Mouse (Mus musculus): ENCODE results near the gene Pbrm1.

Pbrm1 gene

DNA sequence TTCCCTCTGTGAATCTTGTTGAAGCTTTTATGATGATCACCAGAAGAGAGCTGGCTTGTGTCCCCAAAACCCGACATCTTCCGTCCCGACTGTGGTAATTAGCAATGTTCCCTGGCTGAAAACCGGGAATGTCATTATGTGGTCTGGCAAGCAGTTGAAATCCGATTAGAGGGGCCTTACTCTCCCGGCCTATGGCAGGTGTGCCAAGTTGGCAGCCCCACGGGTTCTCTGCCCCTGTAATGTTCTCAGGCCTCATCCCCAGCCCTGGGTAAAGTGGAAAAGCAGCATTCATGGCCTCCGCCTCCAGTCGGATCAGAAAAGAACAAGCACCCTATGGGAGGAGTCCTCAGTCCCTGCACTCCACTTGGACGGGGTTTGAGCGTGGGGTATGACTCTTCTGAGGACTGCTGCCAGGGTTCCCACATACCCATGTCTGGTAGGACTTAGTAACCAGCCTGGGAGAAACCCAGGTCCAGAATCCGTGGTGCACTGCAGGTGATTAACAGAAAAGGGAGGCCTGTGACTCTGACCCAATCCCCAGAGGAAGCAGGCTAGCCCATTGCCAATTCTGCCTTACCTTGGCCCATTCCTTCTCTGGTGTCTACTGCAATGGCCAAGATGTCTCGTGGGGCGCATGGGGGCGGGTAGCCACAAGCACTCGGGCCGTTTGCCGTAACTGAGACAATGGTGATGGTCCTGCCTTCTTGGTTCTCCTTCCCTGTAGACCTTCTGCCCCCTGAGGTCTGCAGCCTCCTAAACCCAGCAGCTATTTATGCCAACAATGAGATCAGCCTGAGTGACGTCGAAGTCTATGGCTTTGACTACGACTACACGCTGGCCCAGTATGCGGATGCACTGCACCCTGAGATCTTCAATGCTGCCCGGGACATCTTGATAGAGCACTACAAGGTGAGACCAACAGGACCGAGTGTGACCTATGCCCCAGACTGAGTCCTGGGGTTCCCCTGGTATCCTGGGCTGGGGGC lies 115.4 kb downstream of the Pbrm1 start:
- no peak for DNase-seq

DNA sequence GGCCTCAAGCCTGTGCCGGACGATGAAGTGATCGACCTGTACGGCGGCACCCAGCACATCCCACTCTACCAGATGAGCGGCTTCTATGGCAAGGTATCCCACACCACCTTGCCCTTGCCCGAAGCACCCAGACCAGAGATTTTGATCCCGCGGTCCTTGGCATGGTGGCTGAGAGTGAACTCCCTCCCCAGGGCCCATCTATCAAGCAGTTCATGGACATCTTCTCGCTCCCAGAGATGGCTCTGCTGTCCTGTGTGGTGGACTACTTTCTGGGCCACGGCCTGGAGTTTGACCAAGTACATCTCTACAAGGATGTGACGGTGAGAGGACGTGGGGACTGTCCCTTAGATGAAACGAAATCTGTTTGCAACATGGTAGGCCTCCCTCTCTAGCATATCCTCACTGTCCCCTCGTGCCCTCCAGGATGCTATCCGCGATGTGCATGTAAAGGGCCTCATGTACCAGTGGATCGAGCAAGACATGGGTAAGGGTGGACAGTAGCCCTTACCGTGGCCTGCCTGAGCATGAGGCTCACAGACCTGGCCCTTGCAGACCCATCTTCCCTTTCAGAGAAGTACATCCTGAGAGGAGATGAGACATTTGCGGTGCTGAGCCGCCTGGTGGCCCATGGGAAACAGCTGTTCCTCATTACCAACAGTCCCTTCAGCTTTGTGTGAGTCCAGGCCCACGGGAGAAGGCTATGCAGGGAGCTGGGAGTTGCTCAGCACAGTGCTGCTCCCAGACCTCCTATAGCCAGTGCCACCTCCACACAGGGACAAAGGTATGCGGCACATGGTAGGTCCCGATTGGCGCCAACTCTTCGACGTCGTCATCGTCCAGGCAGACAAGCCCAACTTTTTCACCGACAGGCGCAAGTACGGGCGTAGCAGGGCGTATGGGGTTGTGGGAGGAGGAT lies 116.8 kb downstream of the Pbrm1 start:
- no peak for DNase-seq

DNA sequence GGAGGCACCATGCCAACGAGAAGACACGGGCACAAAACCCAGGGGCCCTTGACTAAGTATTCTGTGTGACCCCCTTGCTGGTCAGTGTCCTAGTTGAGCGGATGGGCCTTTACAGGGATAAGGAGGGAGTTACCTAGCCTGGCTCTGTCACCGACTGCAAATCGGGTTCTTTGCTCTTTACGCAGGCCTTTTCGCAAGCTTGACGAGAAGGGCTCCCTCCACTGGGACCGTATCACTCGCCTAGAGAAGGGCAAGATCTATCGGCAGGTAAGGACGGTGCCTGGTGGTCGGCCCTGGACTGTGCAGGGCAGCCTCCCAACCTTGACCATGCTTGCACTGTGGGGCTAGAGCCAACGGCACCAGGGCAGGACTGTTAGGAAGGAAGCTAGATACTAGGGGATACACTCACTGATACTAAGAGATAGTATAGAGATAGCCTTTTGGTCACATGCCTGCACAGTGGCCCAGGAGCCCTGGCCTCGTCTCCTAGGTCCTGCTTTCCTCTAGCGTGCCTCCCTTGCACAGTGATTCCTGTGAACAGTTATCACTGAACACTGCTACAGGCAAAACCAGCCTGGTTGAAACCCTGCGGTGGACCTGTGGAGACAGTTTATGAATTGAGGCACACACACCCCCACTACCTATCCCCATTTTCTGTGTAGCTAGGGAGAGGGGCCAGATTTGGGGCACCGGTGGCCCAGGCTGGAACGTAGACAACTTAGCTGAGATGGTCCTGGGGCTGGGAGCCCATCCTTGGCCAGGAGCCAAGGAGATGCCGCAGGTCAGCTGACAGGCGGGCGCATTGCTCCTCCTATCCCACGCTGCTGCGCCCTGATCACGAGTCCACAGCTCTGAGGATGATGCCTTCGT lies 117.7 kb downstream of the Pbrm1 start:
- no peak for DNase-seq

DNA sequence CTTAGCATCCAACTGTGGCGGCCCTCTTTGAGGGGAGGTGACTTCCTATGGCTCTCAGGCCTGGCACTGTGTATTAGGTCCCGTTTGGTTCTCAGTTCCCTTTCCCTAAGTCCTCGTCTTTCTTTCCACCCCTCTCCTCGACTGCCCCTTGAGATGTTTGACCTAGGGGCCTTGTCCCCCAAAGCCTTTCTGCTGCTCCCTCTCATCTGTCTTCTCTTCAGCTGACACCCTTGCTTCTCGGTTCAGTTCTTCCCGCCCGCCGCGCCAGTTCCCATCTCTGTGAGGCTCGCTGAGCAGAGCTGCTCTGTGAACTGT lies 118.3 kb downstream of the Pbrm1 start:
- no peak for DNase-seq

DNA sequence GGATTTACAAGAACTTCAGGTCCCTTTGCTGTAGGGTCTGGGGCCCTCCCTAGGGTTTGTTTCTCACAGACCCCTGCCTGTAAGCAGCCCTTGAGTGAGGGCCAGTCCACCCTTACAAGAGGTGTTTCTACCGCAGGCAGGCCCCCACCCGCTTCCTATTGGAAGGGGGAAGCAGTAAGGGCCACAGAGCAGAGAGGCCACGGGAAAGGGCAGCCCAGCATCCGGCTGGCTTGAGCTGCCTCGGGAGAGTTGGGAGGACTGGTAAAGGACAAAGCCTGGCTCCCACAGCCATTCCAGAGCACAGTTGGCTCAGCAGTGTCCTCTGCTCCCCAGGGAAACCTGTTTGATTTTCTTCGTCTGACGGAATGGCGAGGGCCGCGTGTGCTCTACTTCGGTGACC lies 118.9 kb downstream of the Pbrm1 start:
- DNase-seq: no peak

DNA sequence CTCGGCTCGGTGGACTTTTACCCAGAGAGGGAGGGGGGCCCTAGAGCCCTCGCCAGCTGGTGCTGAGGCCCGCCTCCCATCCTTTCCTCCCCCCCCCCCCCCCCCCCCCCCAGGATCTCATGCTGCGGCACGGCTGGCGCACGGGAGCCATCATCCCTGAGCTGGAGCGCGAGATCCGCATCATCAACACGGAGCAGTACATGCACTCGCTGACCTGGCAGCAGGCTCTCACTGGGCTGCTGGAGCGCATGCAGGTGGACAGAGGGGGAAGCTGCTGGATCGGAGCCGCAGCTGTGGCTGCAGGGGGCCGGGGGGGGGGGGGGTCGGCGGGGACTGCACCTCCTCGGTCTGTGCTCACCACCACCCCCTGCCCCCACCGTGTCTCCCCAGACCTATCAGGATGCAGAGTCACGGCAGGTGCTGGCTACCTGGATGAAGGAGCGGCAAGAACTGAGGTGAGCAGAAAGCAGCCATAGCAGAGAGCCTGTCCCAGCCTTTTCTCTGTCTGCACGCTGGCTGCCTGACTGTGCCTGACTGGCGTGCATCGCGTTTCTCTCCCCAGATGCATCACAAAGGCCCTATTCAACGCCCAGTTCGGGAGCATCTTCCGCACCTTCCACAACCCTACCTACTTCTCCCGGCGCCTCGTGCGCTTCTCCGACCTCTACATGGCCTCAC lies 119.4 kb downstream of the Pbrm1 start:
- peak; percentile 36 for DNase-seq

DNA sequence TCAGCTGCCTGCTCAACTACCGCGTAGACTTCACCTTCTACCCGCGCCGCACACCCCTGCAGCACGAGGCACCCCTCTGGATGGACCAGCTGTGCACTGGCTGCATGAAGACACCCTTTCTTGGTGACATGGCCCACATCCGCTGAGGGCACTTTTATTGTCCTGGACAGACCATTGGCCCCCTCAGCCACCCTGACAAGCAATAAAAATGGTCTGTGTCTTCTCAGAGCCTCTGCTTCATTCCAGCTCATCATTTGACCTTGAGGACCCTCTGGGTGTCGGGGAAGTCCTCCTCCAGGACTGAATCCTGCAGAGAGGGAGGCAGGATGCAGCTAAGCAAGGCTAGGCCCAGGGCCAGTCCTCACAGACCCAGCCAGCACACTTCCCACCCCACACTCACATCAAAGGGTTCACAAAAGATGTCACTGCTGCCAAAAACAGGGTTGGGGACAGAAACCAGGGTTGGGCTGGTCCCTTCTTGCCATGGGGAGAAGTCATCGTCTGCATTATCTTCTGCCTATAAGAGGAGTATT lies 120.0 kb downstream of the Pbrm1 start:
- DNase-seq: no peak

DNA sequence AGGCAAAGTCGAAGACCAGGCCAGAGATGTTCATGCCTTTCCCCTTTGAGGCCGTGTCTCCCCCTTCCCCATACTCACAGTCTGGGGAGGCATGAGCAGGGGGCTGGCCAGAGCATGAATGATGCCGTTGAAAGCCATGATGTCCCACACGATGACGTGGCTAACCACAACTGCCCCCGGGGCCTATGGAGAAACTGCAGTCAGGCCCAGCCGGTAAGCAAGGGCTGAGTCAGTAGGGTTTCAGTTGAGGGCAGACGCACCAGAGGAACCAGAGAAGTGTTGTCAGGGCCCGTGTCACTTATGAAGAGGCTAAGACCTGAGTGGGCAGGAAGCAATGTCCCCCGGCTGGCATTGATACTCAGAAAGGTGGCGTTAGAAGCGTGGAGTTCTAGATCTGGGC lies 120.7 kb downstream of the Pbrm1 start:
- no peak for DNase-seq

DNA sequence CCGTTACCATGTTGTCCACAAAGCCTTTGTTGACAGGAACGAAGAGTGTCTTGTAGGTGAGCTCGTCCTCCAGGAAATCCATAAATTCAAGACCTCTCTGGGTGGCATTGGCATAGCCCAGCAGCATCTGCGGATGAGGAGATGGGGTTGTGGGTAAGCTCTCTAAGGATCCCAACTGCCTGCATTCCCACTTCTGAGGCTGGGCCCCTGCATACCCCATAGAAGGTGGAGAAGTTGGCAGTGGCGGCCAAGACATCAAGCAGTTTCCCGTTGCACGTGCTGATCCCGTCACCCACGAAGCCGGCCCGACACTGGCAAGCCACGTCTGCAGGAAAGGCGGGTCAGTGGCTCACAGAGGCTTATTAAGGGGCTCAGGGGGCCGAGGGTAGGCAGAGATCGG lies 121.2 kb downstream of the Pbrm1 start:
- no peak for DNase-seq

DNA sequence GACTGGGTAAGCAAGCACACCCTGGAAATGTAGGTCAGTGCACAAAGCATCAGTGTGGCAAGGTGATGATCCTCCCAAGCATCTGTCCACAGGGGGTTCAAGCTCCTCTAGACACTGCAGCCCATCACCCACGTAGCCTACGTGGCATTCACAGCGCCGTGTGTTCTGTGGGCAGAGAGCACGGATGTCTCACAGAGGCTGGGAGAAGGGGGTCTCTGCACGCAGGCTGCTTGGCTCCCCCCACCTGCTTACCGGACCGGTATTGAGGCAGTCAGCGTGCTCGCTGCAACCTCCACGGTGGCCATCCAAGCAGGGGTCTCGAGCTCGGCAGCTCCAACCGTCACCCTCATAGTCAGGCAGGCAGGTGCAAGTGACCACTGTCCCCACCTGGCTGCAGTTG lies 122.1 kb downstream of the Pbrm1 start:
- DNase-seq: no peak

DNA sequence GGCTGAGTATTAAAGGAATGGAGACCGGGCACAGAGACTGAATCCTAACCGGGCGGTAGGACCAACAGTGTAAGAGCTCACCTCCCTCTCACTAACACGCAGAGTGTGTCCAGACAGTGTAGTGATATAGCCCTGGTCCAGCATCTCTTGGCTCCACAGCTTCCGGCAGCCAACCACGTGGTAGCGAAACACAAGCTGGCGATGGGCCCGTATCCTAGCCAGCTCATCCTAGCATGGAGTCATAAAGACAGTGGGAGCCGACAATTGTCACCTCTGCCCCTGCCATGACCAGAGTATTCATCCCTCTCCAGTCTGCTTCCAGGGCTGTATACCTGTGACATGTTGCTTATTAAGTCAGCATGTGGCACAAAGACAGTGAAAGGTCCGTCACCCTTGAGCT lies 126.8 kb downstream of the Pbrm1 start:
- no peak for DNase-seq

DNA sequence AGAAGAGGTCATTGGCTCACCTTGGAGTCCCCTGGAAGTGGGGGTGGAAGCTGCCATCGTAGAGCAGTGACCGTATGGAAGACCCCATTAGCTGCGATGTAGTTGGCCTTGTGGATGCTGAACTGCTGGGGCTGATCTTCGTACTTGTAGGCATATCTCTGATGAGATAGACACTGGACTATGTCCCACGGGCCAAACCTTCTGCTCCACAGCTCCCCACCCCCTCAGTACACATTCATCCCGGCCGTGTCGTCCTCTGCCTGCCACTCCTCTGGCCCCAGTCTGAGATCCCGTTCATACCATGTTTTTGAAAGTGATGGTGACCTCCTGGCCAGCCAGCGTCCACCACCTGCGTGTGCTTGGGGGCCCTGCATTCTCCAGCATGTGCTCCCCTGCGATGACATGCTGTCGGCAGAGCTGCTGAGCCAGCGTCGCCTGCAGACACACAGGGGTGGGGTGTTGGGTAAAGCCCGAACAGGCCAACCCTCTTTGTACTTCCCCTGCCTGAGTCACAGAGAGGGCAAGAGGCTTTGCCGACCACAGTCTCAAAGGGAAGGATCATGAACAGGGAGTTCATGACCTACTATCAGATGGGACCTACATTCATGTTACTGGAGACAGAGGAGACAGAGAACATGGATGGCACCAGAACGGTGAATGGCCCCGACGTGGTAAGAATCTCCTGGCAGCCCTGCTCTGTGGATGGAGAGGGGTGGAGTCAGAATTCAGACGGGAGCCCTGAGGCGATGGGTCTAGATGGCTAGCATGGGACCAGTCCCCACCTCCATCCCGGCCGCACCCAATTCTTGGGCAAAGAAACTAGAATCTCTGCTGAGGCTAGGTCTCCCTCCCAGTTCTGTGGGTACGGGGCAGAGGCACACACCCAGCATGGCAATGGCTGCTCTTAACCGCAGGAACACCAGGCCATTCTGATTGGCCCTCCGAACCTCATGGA lies 141.5 kb downstream of the Pbrm1 start:
- DNase-seq: no peak

DNA sequence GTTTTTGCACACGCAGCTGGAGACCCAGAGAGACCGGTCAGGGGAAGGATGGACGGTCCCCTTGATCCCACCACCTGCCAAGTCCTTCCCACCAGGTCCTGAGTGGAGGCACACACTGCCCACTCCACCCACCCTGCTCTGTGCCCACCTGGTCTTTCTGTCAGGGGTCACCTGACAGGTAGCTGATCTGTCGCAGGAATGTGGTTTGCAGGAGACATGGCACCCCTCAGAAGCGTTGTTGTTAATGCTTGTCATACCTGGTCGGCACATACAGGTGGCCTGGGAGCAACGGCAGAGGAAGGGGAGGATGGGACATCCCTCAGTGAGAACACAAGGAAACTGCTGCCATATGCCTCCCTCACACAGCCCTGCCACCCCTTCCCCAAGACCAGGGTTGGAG lies 142.3 kb downstream of the Pbrm1 start:
- DNase-seq: no peak

DNA sequence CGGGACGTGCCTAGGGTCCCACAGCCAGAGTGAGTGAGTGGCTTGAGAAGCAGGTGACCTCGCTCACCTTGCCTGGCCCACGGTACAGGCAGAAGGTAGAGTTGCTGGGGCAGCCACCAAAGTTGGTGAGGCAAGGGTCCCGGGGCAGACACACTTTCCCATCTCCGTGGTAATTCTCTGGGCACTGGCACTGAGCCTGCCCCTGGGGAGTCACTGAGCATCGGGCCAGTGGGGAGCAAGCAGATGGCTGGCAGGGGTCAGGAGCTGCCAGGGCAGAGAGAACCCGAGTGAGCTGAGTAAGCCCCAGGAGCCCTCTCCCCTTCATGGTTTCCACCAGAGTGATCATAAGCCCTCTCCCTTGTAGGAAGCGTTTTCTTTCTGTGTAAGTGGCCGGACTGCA lies 142.7 kb downstream of the Pbrm1 start:
- no peak for DNase-seq

DNA sequence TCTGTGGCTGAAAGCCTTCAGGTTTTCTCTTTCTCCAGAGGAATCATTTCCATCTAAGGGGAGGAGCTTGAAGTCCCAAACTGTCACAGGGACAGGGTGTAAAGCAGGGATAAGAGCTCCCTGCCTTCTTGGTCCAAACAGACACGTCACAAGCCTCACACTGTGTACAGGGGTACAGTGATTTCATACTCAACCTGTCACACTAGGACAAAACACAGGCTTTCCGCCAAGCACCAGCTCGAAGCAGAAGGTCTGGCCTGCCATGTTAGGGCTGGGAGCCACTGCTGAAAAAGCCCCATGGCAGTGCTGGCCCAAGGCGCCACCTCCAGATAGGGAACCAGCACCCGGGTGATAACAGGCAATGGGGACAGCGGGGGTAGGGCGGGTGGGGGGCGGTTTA lies 145.1 kb downstream of the Pbrm1 start:
- DNase-seq: peak; percentile 74

DNA sequence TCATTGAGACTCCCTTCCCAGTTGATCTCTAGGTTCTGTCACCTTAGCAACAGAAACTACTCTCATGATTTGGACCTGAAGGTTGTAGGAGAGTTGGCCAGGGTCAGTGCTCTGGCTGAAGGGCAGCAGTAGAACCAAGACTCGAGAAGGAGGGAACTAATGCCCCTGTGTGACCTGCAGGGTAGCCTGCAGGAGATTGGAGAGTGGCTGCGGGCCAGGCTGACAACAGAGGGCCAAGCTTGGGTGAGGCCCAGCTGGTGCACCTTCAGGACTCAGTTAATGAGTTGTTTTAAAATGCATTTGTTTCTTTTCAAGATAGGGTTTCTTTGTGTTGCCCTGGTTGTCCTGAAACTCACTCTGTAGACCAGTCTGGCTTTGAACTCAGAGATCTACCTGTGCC lies 146.1 kb downstream of the Pbrm1 start:
- no peak for DNase-seq

DNA sequence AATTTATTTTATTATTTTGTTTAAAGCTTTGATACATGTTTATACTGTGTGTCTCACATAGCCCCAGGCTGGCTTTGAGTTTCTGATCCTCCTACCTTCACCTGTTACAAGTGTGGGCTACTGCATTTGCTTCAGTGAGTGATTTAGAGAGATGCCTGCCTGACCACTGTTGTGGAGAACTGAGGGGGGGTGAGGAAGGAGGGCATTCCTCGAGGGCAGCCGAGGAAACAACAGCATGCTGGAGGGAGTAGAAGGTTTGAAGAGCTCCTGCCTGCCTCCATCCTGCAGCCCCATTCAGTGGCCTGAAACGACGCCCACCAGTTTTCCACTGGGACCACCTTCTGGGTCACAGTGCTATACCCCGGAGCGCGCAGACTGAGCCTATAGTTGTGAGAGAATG lies 146.5 kb downstream of the Pbrm1 start:
- DNase-seq: no peak

DNA sequence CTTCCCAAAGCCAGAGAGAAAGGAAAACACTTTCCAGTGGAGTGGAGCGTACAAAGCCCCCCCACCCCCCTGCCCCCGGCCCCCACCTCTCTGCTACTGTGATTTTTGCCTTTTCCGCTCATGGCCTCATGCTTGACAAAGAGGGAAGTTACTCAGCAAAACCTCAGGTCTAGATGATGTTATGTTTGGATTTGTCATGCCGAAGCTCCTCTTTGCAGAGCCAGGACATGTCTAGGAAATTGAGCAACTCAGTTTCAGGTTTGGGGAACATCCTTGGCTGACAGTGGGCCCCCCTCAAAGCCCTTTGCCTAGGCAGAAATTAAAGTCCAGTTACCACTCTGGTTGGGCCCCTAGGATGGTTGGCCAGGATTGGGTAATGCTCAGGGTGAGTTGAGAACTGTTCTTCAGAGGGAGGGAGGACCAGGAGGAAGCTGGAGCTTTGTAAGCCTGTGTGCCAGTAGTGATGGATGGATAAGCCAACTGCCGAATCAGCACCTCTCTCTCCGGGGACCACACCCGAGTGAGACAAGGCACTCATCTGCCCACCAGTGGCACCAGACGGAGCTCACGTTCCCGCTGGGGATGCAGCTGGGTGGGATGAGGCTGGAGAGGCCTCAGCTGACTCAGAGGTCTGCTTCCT lies 147.2 kb downstream of the Pbrm1 start:
- DNase-seq: no peak

DNA sequence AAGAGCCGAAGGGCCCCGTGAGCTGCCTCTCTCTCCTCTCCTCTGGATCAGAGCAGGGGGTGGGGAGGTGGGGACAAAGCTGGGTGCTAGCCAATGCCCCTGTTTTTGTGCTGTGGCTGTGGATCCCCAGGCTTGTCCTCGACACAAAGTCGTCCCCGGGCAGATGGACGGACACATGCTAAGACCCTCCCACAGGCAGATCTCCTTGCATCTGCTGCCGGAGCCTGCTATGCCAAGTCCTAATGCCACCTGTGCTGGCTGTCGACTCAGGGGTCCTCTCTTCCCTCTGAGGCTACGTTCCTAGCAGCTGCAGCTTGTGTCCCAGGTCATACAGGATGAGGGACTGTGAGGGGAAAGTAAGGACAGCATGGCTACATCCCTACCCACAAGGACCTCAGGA lies 147.9 kb downstream of the Pbrm1 start:
- no peak for DNase-seq

DNA sequence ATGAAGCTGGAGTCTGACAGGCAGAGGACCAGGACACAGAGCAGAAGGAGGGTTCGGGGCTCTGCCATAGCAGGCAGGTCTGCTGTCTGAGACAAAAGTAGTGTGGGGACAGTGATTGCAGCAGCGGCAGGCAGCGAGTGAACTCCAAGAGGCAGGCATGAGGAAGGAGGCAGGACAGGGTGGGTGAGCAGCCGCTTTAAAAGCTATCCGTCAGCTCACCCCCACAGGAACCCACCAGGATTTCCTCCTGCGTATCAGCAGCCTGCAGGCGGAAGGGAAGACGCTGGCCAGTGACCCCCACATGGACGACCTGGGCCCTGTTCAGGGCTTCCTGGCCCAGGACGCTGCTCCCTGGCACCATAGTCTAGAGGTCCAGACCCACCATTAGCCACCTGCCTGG lies 149.5 kb downstream of the Pbrm1 start, which contains the start of gene Stab1:
Gene Stab1, minus strand, starts transcription at position 217 of the 400 bp plus-strand sequence.
- DNase-seq: no peak

All from cerebellum, adult 11 months (tissue).